Mouse (Mus musculus) limb, embryonic 14.5 days (tissue): ENCODE measurements around the gene Mcm10. TPM values are rescaled to one million over a fixed set of nuclear protein-coding genes. Genes with fewer than 3 reads are reported as not detected.

Source experiments
- ATAC-seq: fragments of 200-750 bp; cut with Nextera tagmentation; 2 replicates; pipeline ENCODE4 v1.8.0; 2017; ENCODE audit warnings: low read depth, moderate number of reproducible peaks, moderate TSS enrichment; ENCODE audit not compliant: low FRiP score
- DNase-seq: peaks from one replicate; pipeline ENCODE4 v3.0.0-alpha.2; 2015; ENCODE audit warnings: low spot score
- H3K27ac ChIP-seq: fragments of 300-500 bp; sonication (generic); replicated peaks from 2 replicates; pipeline ENCODE4 v1.5.1; 2014; ENCODE audit warnings: low read depth, mild to moderate bottlenecking, low read length, moderate library complexity, mixed read lengths
- H3K27me3 ChIP-seq: fragments of 300-500 bp; sonication (generic); 2 replicates; pipeline ENCODE4 v1.6.1; 2014; ENCODE audit warnings: low read length, mixed read lengths; ENCODE audit not compliant: control insufficient read depth, insufficient read depth
- H3K36me3 ChIP-seq: fragments of 300-500 bp; sonication (generic); 2 replicates; pipeline ENCODE4 v1.6.1; 2014; ENCODE audit warnings: mild to moderate bottlenecking, low read length, moderate library complexity, mixed read lengths; ENCODE audit not compliant: control insufficient read depth, insufficient read depth
- H3K4me1 ChIP-seq: fragments of 300-500 bp; sonication (generic); 2 replicates; pipeline ENCODE4 v1.6.1; 2014; ENCODE audit warnings: antibody characterized with exemption, low read length, mixed read lengths; ENCODE audit not compliant: control insufficient read depth, insufficient read depth
- H3K4me2 ChIP-seq: fragments of 300-500 bp; sonication (generic); replicated peaks from 2 replicates; pipeline ENCODE4 v1.6.1; 2014; ENCODE audit warnings: low read depth, mild to moderate bottlenecking, low read length, moderate library complexity; ENCODE audit not compliant: severe bottlenecking
- H3K4me3 ChIP-seq: fragments of 300-500 bp; sonication (generic); replicated peaks from 2 replicates; pipeline ENCODE4 v1.5.1; 2014; ENCODE audit warnings: low read length
- H3K9ac ChIP-seq: fragments of 300-500 bp; sonication (generic); 2 replicates; pipeline ENCODE4 v1.6.1; 2014; ENCODE audit warnings: mild to moderate bottlenecking, low read depth, low read length, moderate library complexity; ENCODE audit not compliant: severe bottlenecking
- H3K9me3 ChIP-seq: fragments of 300-500 bp; sonication (generic); 2 replicates; pipeline ENCODE4 v1.6.1; 2016; ENCODE audit warnings: low read length; ENCODE audit not compliant: control insufficient read depth
- POLR2A ChIP-seq: fragments of 200-500 bp; IDR thresholded peaks from 2 replicates; pipeline ENCODE4 v1.8.0; 2012; ENCODE audit warnings: inconsistent platforms, mild to moderate bottlenecking, moderate library complexity, borderline replicate concordance; ENCODE audit not compliant: insufficient read depth, insufficient read length; ENCODE audit errors: extremely low read depth
- WGBS: fragments of 180-500 bp; shearing (Covaris S2); extraction: QIAGEN DNeasy Blood & Tissue Kit; methylation state at CpG from one replicate; pipeline ENCODE4 v1.1.7; 2014; 5-methylcytosine and 5-hydroxymethylcytosine counted together
- polyA plus RNA-seq, 2 experiments: library from polyadenylated mRNA; depleted of rRNA in 1 of 2; stranded (reverse) in 1 of 2; unstranded in 1 of 2; fragments of >200 nt; fragmentation: Nextera tagmentation in 1 of 2; extraction: Ambion mirVana in 1 of 2; gene quantifications; 2 replicates each; pipeline versions ENCODE4 v1.2.1 to v1.2.3; 2012 to 2014

The Mcm10 gene
- polyA plus RNA-seq, 2 experiments = 22.2 to 25.5 TPM

GRCm38 (mm10) chr2:4987388-4988180 is 25.0 kb downstream of the Mcm10 start:
- no peak for TF ChIP-seq POLR2A
- Histone ChIP-seq H3K9me3 (no peaks in the 10 kb centered on the region), H3K27ac (no peak overlapping the region), H3K9ac (no peak overlapping the region), H3K27me3 (no peaks in the 10 kb centered on the region), H3K4me3 (no peak overlapping the region), H3K4me2 (no peak overlapping the region), H3K36me3 (peaks cover 15% of the 10 kb centered on the region), H3K4me1 (no peaks in the 10 kb centered on the region)
- DNase-seq (no peak), ATAC-seq (no peak)
- 73% methylated on average over 8 of the region's 8 CpGs for WGBS

DNA sequence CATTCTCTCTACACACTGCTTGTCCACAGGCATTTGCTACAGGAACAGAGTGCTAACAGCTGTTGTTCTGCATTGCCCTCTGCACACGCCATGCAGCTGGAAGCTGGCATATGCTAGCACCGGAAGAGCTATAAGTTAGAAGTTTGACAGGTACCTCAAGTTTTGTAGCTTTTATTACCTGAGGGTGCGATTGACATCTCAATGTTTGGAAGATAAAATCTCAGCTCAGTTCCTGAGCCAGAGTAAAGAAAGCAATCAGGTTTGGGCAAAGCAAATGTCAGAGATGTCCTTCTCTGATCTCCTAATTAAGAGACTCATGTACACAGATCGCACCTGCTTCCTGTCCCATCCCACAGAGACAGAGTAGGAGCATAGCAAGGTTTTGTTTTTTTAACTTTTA is 25.8 kb downstream of the Mcm10 start:
- H3K9me3 ChIP-seq = no peaks in the 10 kb centered on the region
- peaks cover 12% of the 10 kb centered on the region for H3K36me3 ChIP-seq
- TF ChIP-seq POLR2A = no peak
- no peak overlapping the region for H3K9ac ChIP-seq
- no peaks in the 10 kb centered on the region for H3K27me3 ChIP-seq
- no peak overlapping the region for H3K4me3 ChIP-seq
- no peak overlapping the region for H3K4me2 ChIP-seq
- no peak for ATAC-seq
- 58% methylated on average over 4 of the region's 4 CpGs for WGBS
- no peak overlapping the region for H3K27ac ChIP-seq
- H3K4me1 ChIP-seq = no peaks in the 10 kb centered on the region
- no peak for DNase-seq

GRCm38 (mm10) chr2:4985000-4985399 is 27.6 kb downstream of the Mcm10 start:
- ATAC-seq (no peak), DNase-seq (no peak)

GRCm38 (mm10) chr2:4983987-4984386 is 28.6 kb downstream of the Mcm10 start:
- no peak overlapping the region for H3K4me2 ChIP-seq
- H3K9me3 ChIP-seq = no peaks in the 10 kb centered on the region
- no peaks in the 10 kb centered on the region for H3K36me3 ChIP-seq
- H3K4me1 ChIP-seq = peaks cover under 1% of the 10 kb centered on the region; the same call in 1 of the 2 replicates
- ATAC-seq (no peak), DNase-seq (no peak)
- no peak overlapping the region for H3K27ac ChIP-seq
- no peak overlapping the region for H3K4me3 ChIP-seq
- no peak for TF ChIP-seq POLR2A
- no peaks in the 10 kb centered on the region for H3K27me3 ChIP-seq
- 14% methylated on average over 5 of the region's 5 CpGs for WGBS
- H3K9ac ChIP-seq = no peak overlapping the region

More at GRCm38 (mm10) chr2:4985000-4985399, 27.6 kb downstream of the Mcm10 start:
- no peak for TF ChIP-seq POLR2A
- no peaks in the 10 kb centered on the region for H3K27me3 ChIP-seq
- H3K4me2 ChIP-seq = no peak overlapping the region
- H3K4me3 ChIP-seq = no peak overlapping the region
- 67% methylated on average over 6 of the region's 6 CpGs for WGBS
- no peaks in the 10 kb centered on the region for H3K4me1 ChIP-seq
- no peak overlapping the region for H3K27ac ChIP-seq
- no peak overlapping the region for H3K9ac ChIP-seq
- no peaks in the 10 kb centered on the region for H3K9me3 ChIP-seq
- no peaks in the 10 kb centered on the region for H3K36me3 ChIP-seq

DNA sequence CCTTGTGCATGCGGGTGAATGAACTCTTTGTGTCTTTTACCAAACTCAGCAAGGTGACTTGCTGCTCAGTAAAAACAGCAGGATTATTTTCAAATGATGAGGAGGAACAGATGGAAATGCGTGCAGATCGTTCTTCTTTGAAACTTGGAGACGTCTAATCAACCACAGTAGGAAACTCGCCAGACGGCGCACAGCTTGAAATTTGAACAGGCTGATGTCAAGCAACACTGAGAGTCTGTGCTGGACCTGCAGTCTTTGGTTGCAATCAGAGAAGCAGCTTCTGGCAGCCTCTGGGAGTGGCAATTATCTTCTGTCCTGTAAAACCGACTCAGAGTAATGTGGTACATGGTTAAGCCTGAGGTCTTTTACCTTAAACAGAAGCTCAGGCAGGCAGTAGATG is 34.5 kb downstream of the Mcm10 start:
- WGBS = 9% methylated on average over 8 of the region's 8 CpGs
- H3K4me1 ChIP-seq = peaks cover 16% of the 10 kb centered on the region
- no peak overlapping the region for H3K4me2 ChIP-seq
- H3K4me3 ChIP-seq = no peak overlapping the region
- H3K27me3 ChIP-seq = no peaks in the 10 kb centered on the region
- no peaks in the 10 kb centered on the region for H3K9me3 ChIP-seq
- TF ChIP-seq POLR2A = no peak
- no peaks in the 10 kb centered on the region for H3K36me3 ChIP-seq
- H3K9ac ChIP-seq = no peak overlapping the region
- ATAC-seq = no peak
- DNase-seq = peak; percentile 27
- H3K27ac ChIP-seq = 0 out of 2 replicates have a peak overlapping the region, but pooled peaks have one; percentile 14
